Mouse (Mus musculus): ENCODE results near the gene Gypa. TPM values are rescaled to one million over a fixed set of nuclear protein-coding genes. Genes with fewer than 3 reads are reported as not detected.

The Gypa gene
- polyA plus RNA-seq, 1 experiment from 2014 or later: 2.1 TPM

DNA sequence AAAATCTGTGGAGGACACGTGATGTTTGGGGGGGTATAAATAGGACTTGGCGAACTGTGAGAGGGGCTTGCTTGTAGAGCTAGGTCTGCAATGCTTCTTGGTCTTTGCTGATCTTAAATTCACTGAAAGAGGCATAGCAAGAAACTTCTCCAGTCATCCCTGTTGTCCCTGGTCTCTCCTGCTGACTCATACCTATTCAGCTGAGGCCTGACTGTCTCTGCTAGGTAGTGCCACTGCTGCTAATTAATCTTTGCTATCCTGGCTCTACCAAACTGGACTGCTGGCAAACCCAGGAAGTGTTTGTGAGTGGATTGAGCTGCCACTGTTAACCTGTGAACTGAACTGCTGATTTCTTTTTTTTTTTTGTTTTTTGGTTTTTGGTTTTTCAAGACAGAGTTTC is 61.4 kb downstream of the Gypa start:
- 0 out of 2 replicates have a peak, but pooled peaks cover 4% of the 10 kb centered on the region for H3K4me1 ChIP-seq
- 95% methylated on average over 2 of the region's 2 CpGs for WGBS
- H3K27me3 ChIP-seq: no peaks in the 10 kb centered on the region
- H3K4me2 ChIP-seq: no peak overlapping the region
- no peak overlapping the region for H3K27ac ChIP-seq
- no peaks in the 10 kb centered on the region for H3K36me3 ChIP-seq (ENCODE audit: poor library complexity, severe bottlenecking)
- no peak overlapping the region for H3K4me3 ChIP-seq
- ATAC-seq: no peak
- H3K9ac ChIP-seq: no peak overlapping the region
- H3K9me3 ChIP-seq (replicated peaks): no peaks in the 10 kb centered on the region

Other genes with a start within 250 kb of the Gypa start
- gene Frem3, start 117.3 kb downstream of the Gypa start, polyA plus RNA-seq (2015; fragmentation: Nextera tagmentation; extraction: Ambion mirVana): not detected in 2 replicates
- 101 and 102 TPM in 2 replicates for gene Smarca5, start 245.7 kb downstream of the Gypa start, polyA plus RNA-seq (2015; fragmentation: Nextera tagmentation; extraction: Ambion mirVana)

Data from forebrain, embryonic 13.5 days (tissue).